Mouse (Mus musculus): ENCODE measurements around the gene Cgas.

The Cgas gene

GRCm38 (mm10) chr9:78465725-78466124, 22.7 kb upstream of the Cgas start:
- DNase-seq (ENCODE audit: inconsistent age in 2 of 2, low spot score in 1 of 2): no peak

- DNase-seq (ENCODE audit: inconsistent age in 2 of 2, low spot score in 1 of 2): no peak
Observed at GRCm38 (mm10) chr9:78463337-78463736, 20.3 kb upstream of the Cgas start.

GRCm38 (mm10) chr9:78457026-78457425, 14.0 kb upstream of the Cgas start:
- DNase-seq (ENCODE audit: inconsistent age in 2 of 2, low spot score in 1 of 2): no peak

GRCm38 (mm10) chr9:78451382-78451781, 8.3 kb upstream of the Cgas start:
- DNase-seq (ENCODE audit: inconsistent age in 2 of 2, low spot score in 1 of 2): no peak

- DNase-seq (ENCODE audit: inconsistent age in 2 of 2, low spot score in 1 of 2): no peak
Observed at GRCm38 (mm10) chr9:78450404-78450803, 7.4 kb upstream of the Cgas start.

GRCm38 (mm10) chr9:78447973-78448873, 5.2 kb upstream of the Cgas start, which contains the start of the genes Mto1 and Gm17324:
Mto1 (plus strand) TSS chr9:78448208.
Gm17324 (minus strand) TSS chr9:78448786.
- DNase-seq (ENCODE audit: inconsistent age in 2 of 2, low spot score in 1 of 2): peak; percentile 90 to 95

GRCm38 (mm10) chr9:78447606-78447972, 4.6 kb upstream of the Cgas start:
- DNase-seq (ENCODE audit: inconsistent age in 2 of 2, low spot score in 1 of 2): no peak

- DNase-seq (ENCODE audit: inconsistent age in 2 of 2, low spot score in 1 of 2): no peak
Observed at GRCm38 (mm10) chr9:78442237-78442578, 829 bp downstream of the Cgas start.

- no peak for DNase-seq (ENCODE audit: inconsistent age in 2 of 2, low spot score in 1 of 2)
Observed at GRCm38 (mm10) chr9:78439426-78439825, 3.6 kb downstream of the Cgas start.

- no peak for DNase-seq (ENCODE audit: inconsistent age in 2 of 2, low spot score in 1 of 2)
Observed at GRCm38 (mm10) chr9:78432471-78432870, 10.6 kb downstream of the Cgas start.

GRCm38 (mm10) chr9:78430486-78430885, 12.6 kb downstream of the Cgas start:
- no peak for DNase-seq (ENCODE audit: inconsistent age in 2 of 2, low spot score in 1 of 2)

GRCm38 (mm10) chr9:78429551-78429950, 13.5 kb downstream of the Cgas start:
- DNase-seq (ENCODE audit: inconsistent age in 2 of 2, low spot score in 1 of 2): no peak

GRCm38 (mm10) chr9:78428870-78429432, 14.1 kb downstream of the Cgas start:
- DNase-seq (ENCODE audit: inconsistent age in 2 of 2, low spot score in 1 of 2): no peak

- DNase-seq (ENCODE audit: inconsistent age in 2 of 2, low spot score in 1 of 2): peak in 1 of 2 experiments; percentile 30
Observed at GRCm38 (mm10) chr9:78428185-78428584, 14.9 kb downstream of the Cgas start.

- DNase-seq (ENCODE audit: inconsistent age in 2 of 2, low spot score in 1 of 2): no peak
Observed at GRCm38 (mm10) chr9:78427362-78427781, 15.7 kb downstream of the Cgas start.

GRCm38 (mm10) chr9:78401596-78401995, 41.4 kb downstream of the Cgas start:
- no peak for DNase-seq (ENCODE audit: inconsistent age in 2 of 2, low spot score in 1 of 2)

- no peak for DNase-seq (ENCODE audit: inconsistent age in 2 of 2, low spot score in 1 of 2)
Observed at GRCm38 (mm10) chr9:78400570-78400969, 42.5 kb downstream of the Cgas start.

- DNase-seq (ENCODE audit: inconsistent age in 2 of 2, low spot score in 1 of 2): no peak
Observed at GRCm38 (mm10) chr9:78396517-78396916, 46.5 kb downstream of the Cgas start.

GRCm38 (mm10) chr9:78395630-78396351, 47.2 kb downstream of the Cgas start, which contains the start of gene Ddx43:
Ddx43 (plus strand) TSS chr9:78395777.
- DNase-seq (ENCODE audit: inconsistent age in 2 of 2, low spot score in 1 of 2): peak; percentile 9 to 35

GRCm38 (mm10) chr9:78395244-78395629, 47.8 kb downstream of the Cgas start:
- no peak for DNase-seq (ENCODE audit: inconsistent age in 2 of 2, low spot score in 1 of 2)

GRCm38 (mm10) chr9:78394602-78395001, 48.4 kb downstream of the Cgas start:
- no peak for DNase-seq (ENCODE audit: inconsistent age in 2 of 2, low spot score in 1 of 2)

- no peak for DNase-seq (ENCODE audit: inconsistent age in 2 of 2, low spot score in 1 of 2)
Observed at GRCm38 (mm10) chr9:78393741-78394140, 49.3 kb downstream of the Cgas start.

Measured in adrenal gland, adult (tissue).